Mouse (Mus musculus) hematopoietic stem cell, adult 5-6 weeks (primary cell): Measurements from ENCODE around the gene Drg1. TPM values are rescaled to one million over a fixed set of nuclear protein-coding genes. Genes with fewer than 3 reads are reported as not detected.
A peak's percentile ranks its signal among the peaks of the same experiment; 100 is the strongest.

Experiments used
- ATAC-seq, 2 experiments: fragments of 125-278 bp in 1 of 2; replicated peaks in 1 of 2; 2 replicates each; pipeline ENCODE4 v1.8.0; 2016 to 2017; ENCODE audit warnings: inconsistent platforms in 2 of 2, mild to moderate bottlenecking in 2 of 2, moderate number of reproducible peaks in 2 of 2, low read depth in 1 of 2, moderate TSS enrichment in 1 of 2; ENCODE audit not compliant: low FRiP score in 2 of 2, poor library complexity in 2 of 2, severe bottlenecking in 2 of 2, insufficient read depth in 1 of 2, low TSS enrichment in 1 of 2
- total RNA-seq: library from RNA; stranded (forward); fragments of 172-1452, 232-1000 nt; gene quantifications from 2 replicates; pipeline ENCODE4 v1.2.3, GENCODE M21; 2017

Gene Drg1
- 143 and 247 TPM in 2 replicates for total RNA-seq

- peak; percentile 97 to 98 for ATAC-seq
These were observed at the start of gene Drg1 for GRCm38 (mm10) chr11:3266079-3266685. Drg1 (minus strand) TSS chr11:3266415.

- peak; percentile 54 to 63; a peak in 3 of 4 replicates for ATAC-seq
These were observed 47.9 kb upstream of the Drg1 start for GRCm38 (mm10) chr11:3314148-3314547.

GRCm38 (mm10) chr11:3313294-3313693, 47.1 kb upstream of the Drg1 start:
- ATAC-seq: 0 out of 4 replicates have a peak, but pooled peaks have one; percentile 10 to 12

GRCm38 (mm10) chr11:3311586-3312347, 45.6 kb upstream of the Drg1 start:
- no peak for ATAC-seq

- peak; percentile 33 to 56; a peak in 3 of 4 replicates for ATAC-seq
These were observed 44.8 kb upstream of the Drg1 start for GRCm38 (mm10) chr11:3310789-3311585.

- no peak for ATAC-seq
These were observed 43.7 kb upstream of the Drg1 start for GRCm38 (mm10) chr11:3309884-3310283.

- ATAC-seq: no peak
These were observed 41.7 kb upstream of the Drg1 start for GRCm38 (mm10) chr11:3307875-3308274.

- no peak for ATAC-seq
These were observed 39.6 kb upstream of the Drg1 start for GRCm38 (mm10) chr11:3305821-3306220.

GRCm38 (mm10) chr11:3302792-3303191, 36.6 kb upstream of the Drg1 start:
- ATAC-seq: no peak

GRCm38 (mm10) chr11:3302385-3302784, 36.2 kb upstream of the Drg1 start:
- no peak for ATAC-seq

GRCm38 (mm10) chr11:3301075-3301474, 34.9 kb upstream of the Drg1 start:
- no peak for ATAC-seq

- ATAC-seq: no peak
These were observed 32.6 kb upstream of the Drg1 start for GRCm38 (mm10) chr11:3298813-3299185.

- ATAC-seq: peak; percentile 74 to 79
These were observed 31.9 kb upstream of the Drg1 start for GRCm38 (mm10) chr11:3297871-3298812.

GRCm38 (mm10) chr11:3296056-3296455, 29.8 kb upstream of the Drg1 start:
- no peak for ATAC-seq

GRCm38 (mm10) chr11:3294641-3295040, 28.4 kb upstream of the Drg1 start:
- ATAC-seq: no peak

GRCm38 (mm10) chr11:3293361-3293760, 27.1 kb upstream of the Drg1 start:
- no peak for ATAC-seq

- no peak for ATAC-seq
These were observed 26.6 kb upstream of the Drg1 start for GRCm38 (mm10) chr11:3292711-3293249.
